Mouse (Mus musculus) cerebellum, adult 11 months (tissue): ENCODE measurements around the gene Cnnm2.

Experiments used
- DNase-seq: peaks from one replicate; pipeline ENCODE4 v3.0.0; 2022

Cnnm2 gene

GRCm38 (mm10) chr19:46801492-46801891, 40.1 kb downstream of the Cnnm2 start:
- DNase-seq, result no peak

- no peak for DNase-seq
Observed at GRCm38 (mm10) chr19:46802306-46802705, 40.9 kb downstream of the Cnnm2 start.

GRCm38 (mm10) chr19:46803732-46804131, 42.3 kb downstream of the Cnnm2 start:
- DNase-seq, result no peak

- DNase-seq, result peak; percentile 37
Observed at GRCm38 (mm10) chr19:46804751-46805150, 43.4 kb downstream of the Cnnm2 start.

- DNase-seq, result no peak
Observed at GRCm38 (mm10) chr19:46805933-46806688, 44.7 kb downstream of the Cnnm2 start.

- no peak for DNase-seq
Observed at GRCm38 (mm10) chr19:46808261-46808660, 46.9 kb downstream of the Cnnm2 start.

GRCm38 (mm10) chr19:46809031-46809430, 47.6 kb downstream of the Cnnm2 start:
- DNase-seq, result no peak

- no peak for DNase-seq
Observed at GRCm38 (mm10) chr19:46819276-46819675, 57.9 kb downstream of the Cnnm2 start.

GRCm38 (mm10) chr19:46822491-46822890, 61.1 kb downstream of the Cnnm2 start:
- DNase-seq, result no peak

GRCm38 (mm10) chr19:46823759-46824158, 62.4 kb downstream of the Cnnm2 start:
- DNase-seq, result no peak

- no peak for DNase-seq
Observed at GRCm38 (mm10) chr19:46824867-46825266, 63.5 kb downstream of the Cnnm2 start.

GRCm38 (mm10) chr19:46827654-46828165, 66.3 kb downstream of the Cnnm2 start:
- DNase-seq, result no peak

- no peak for DNase-seq
Observed at GRCm38 (mm10) chr19:46828961-46829360, 67.6 kb downstream of the Cnnm2 start.

- DNase-seq, result no peak
Observed at GRCm38 (mm10) chr19:46831381-46831780, 70.0 kb downstream of the Cnnm2 start.

GRCm38 (mm10) chr19:46834301-46834700, 72.9 kb downstream of the Cnnm2 start:
- DNase-seq, result no peak

GRCm38 (mm10) chr19:46835339-46835738, 73.9 kb downstream of the Cnnm2 start:
- DNase-seq, result no peak

- no peak for DNase-seq
Observed at GRCm38 (mm10) chr19:46836085-46836484, 74.7 kb downstream of the Cnnm2 start.

- no peak for DNase-seq
Observed at GRCm38 (mm10) chr19:46837290-46838079, 76.1 kb downstream of the Cnnm2 start.

- no peak for DNase-seq
Observed at GRCm38 (mm10) chr19:46841016-46841415, 79.6 kb downstream of the Cnnm2 start.

- DNase-seq, result no peak
Observed at GRCm38 (mm10) chr19:46843030-46843429, 81.6 kb downstream of the Cnnm2 start.

GRCm38 (mm10) chr19:46846056-46846455, 84.7 kb downstream of the Cnnm2 start:
- DNase-seq, result no peak

- no peak for DNase-seq
Observed at GRCm38 (mm10) chr19:46846459-46846858, 85.1 kb downstream of the Cnnm2 start.

- DNase-seq, result no peak
Observed at GRCm38 (mm10) chr19:46848381-46849268, 87.2 kb downstream of the Cnnm2 start.
